Mouse (Mus musculus) lung, embryonic 14.5 days (tissue): Measurements from ENCODE around the gene Nup210l. TPM values are rescaled to one million over a fixed set of nuclear protein-coding genes. Genes with fewer than 3 reads are reported as not detected.

Experiments
- ATAC-seq: fragments of 200-750 bp; cut with Nextera tagmentation; 2 replicates; pipeline ENCODE4 v1.8.0; 2017; ENCODE audit warnings: mild to moderate bottlenecking, moderate TSS enrichment, moderate library complexity; ENCODE audit not compliant: insufficient read depth
- DNase-seq: peaks from one replicate; pipeline ENCODE4 v3.0.0-alpha.2; 2015
- H3K27ac ChIP-seq: fragments of 300-500 bp; sonication (generic); 2 replicates; pipeline ENCODE4 v1.5.1; 2014; ENCODE audit warnings: low read depth, mild to moderate bottlenecking, moderate library complexity
- H3K27me3 ChIP-seq: fragments of 300-500 bp; sonication (generic); 2 replicates; pipeline ENCODE4 v1.6.1; 2014; ENCODE audit warnings: low read length, control low read depth; ENCODE audit not compliant: insufficient read depth
- H3K36me3 ChIP-seq: fragments of 300-500 bp; sonication (generic); 2 replicates; pipeline ENCODE4 v1.6.1; 2014; ENCODE audit warnings: control low read depth; ENCODE audit not compliant: insufficient read depth
- H3K4me1 ChIP-seq: fragments of 300-500 bp; sonication (generic); 2 replicates; pipeline ENCODE4 v1.6.1; 2014; ENCODE audit warnings: antibody characterized with exemption, control low read depth; ENCODE audit not compliant: insufficient read depth
- H3K4me2 ChIP-seq: fragments of 300-500 bp; sonication (generic); 2 replicates; pipeline ENCODE4 v1.6.1; 2014; ENCODE audit warnings: mild to moderate bottlenecking
- H3K4me3 ChIP-seq: fragments of 300-500 bp; sonication (generic); 2 replicates; pipeline ENCODE4 v1.5.1; 2014; ENCODE audit warnings: low read depth, low read length
- H3K9ac ChIP-seq: fragments of 300-500 bp; sonication (generic); 2 replicates; pipeline ENCODE4 v1.6.1; 2014
- H3K9me3 ChIP-seq: fragments of 300-500 bp; sonication (generic); 2 replicates; pipeline ENCODE4 v1.6.1; 2016; ENCODE audit warnings: low read depth, low read length, control low read depth
- CTCF ChIP-seq: IDR thresholded peaks from 2 replicates; pipeline ENCODE4 v1.5.1; 2016; ENCODE audit warnings: antibody characterized with exemption, low read depth
- WGBS: fragments of 180-500 bp; shearing (Covaris S2); extraction: QIAGEN DNeasy Blood & Tissue Kit; methylation state at CpG from one replicate; pipeline ENCODE4 v1.1.7; 2014; 5-methylcytosine and 5-hydroxymethylcytosine counted together
- polyA plus RNA-seq: library from polyadenylated mRNA; unstranded; fragments of >200 nt; fragmentation: Nextera tagmentation; extraction: Ambion mirVana; gene quantifications from 2 replicates; pipeline ENCODE4 v1.2.1, GENCODE M21; 2014

Gene Nup210l
- 0.39 and 0.58 TPM in 2 replicates for polyA plus RNA-seq

DNA sequence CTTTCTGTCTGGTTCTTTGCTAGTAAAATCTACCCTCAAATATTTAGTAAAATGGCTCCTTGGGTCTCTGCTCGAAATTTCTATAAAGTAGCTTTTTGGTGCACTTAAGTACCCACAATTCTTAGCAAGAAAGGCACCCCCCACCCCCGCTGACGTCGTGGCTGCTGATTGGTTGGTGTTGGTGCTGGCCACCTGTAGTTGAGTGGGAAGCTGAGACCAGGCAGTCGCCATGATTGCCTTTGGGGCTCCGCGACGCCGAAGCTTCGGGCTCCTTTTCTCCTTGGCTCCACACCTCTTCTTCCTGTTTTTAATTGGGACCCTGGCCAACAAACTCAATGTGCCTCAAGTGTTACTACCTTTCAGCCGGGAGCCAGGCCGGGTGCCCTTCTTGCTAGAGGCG, at the start of gene Nup210l:
Gene Nup210l (plus strand): TSS at position 195 of the 400 bp plus-strand sequence.
- Histone ChIP-seq H3K36me3 (peaks cover 13% of the 10 kb centered on the region), H3K9ac (no peak within 1 kb of the TSS), H3K4me3 (no peak within 1 kb of the TSS), H3K9me3 (no peaks in the 10 kb centered on the region), H3K27me3 (no peaks in the 10 kb centered on the region), H3K4me1 (no peaks in the 10 kb centered on the region), H3K27ac (no peak within 1 kb of the TSS), H3K4me2 (no peak within 1 kb of the TSS)
- WGBS = 85% methylated on average over 13 of the region's 13 CpGs
- ATAC-seq (no peak), DNase-seq (no peak)
- TF ChIP-seq CTCF = no peak

DNA sequence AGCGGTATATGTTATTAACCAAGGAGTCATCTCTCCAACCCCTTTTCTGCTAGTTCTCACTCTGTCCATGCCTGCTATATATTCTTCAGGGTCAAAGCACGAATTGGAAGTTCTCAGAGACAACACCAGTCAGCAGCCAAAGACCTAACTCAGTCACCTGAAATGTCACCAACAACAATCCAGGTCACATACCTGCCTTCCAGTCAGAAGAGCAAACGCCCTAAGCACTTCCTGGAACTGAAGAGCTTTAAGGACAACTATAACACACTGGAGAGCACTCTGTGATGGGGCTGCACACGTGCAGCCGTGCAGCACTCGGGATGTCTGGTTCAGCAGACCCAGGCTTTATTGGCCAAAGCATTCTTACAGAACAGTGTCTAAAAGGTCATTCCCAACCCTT, 42.4 kb upstream of the Nup210l start:
- TF ChIP-seq CTCF = no peak
- Histone ChIP-seq H3K4me2 (no peak overlapping the region), H3K4me3 (no peak overlapping the region), H3K4me1 (no peaks in the 10 kb centered on the region), H3K9ac (no peak overlapping the region), H3K27ac (no peak overlapping the region), H3K36me3 (peaks cover 77% of the 10 kb centered on the region), H3K27me3 (no peaks in the 10 kb centered on the region), H3K9me3 (no peaks in the 10 kb centered on the region)
- DNase-seq (no peak), ATAC-seq (no peak)
- WGBS = 86% methylated on average over 6 of the region's 6 CpGs

DNA sequence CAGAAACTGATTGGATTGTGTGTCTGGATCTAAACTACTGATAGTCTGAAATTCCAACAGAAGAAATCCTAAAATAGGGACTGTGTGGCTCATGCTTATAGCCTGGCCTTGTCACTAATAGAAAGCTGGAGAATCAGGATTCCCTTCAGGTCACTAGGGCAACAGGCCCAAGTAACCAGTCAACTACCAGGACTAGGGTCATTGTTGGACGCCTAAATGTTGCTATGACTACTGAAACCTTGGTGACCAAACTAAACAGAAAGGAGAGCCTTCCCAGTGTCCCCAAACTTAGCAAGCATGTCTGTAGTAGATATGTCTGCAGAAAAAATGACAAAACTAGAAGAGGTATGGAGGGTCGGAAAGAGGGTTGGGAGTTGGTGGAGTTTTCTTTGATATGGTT, 41.4 kb upstream of the Nup210l start:
- Histone ChIP-seq H3K9ac (no peak overlapping the region), H3K27ac (no peak overlapping the region), H3K36me3 (peaks cover 67% of the 10 kb centered on the region), H3K4me3 (no peak overlapping the region), H3K27me3 (no peaks in the 10 kb centered on the region), H3K4me1 (no peaks in the 10 kb centered on the region), H3K4me2 (no peak overlapping the region), H3K9me3 (no peaks in the 10 kb centered on the region)
- ATAC-seq (no peak), DNase-seq (no peak)
- WGBS = 69% methylated on average over 2 of the region's 2 CpGs
- TF ChIP-seq CTCF = no peak

DNA sequence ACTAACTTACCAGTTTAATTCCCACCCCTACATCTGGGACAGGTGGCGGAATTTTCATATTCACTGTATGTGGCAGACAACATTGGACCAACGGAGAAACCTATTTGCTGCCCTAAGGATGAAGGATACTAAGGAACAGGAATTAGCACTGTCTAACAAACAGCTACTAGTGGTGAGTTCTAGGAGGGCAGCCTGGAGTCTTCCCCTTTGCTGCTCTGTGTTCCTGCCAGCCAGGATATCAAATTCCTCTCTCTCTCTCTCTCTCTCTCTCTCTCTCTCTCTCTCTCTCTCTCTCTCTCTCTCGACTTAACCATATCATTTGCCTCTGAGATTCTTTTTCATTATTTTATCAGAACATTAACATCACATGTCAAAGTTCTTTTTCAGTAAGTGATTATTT, 39.5 kb upstream of the Nup210l start:
- no peaks in the 10 kb centered on the region for H3K27me3 ChIP-seq
- WGBS = 80% methylated on average over 3 of the region's 3 CpGs

DNA sequence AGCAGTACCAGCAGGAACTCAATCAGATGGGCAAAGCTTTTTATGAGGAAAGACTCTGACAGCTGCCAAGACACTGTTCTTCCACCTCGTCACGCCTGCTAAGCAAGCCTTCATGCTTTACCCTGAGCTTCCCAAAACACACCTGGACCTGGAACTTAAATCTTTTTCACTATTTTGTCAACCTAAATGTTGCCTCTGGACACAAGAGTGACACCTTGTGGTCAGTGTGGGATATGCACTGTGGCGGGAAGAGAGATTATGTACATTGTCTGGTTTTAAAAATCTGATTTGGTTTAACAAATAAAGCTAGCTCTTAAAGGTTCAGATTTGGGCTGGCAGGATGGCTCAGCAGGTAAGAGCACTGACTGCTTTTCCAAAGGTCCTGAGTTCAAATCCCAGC, 38.4 kb upstream of the Nup210l start:
- WGBS = 56% methylated on average over 3 of the region's 3 CpGs
- DNase-seq = peak; percentile 79
- Histone ChIP-seq H3K4me1 (no peaks in the 10 kb centered on the region), H3K36me3 (peaks cover 46% of the 10 kb centered on the region), H3K4me2 (no peak overlapping the region), H3K27me3 (no peaks in the 10 kb centered on the region), H3K27ac (no peak overlapping the region), H3K9me3 (no peaks in the 10 kb centered on the region), H3K9ac (no peak overlapping the region), H3K4me3 (no peak overlapping the region)
- peak; percentile 84 for TF ChIP-seq CTCF
- ATAC-seq = no peak

More for the DNA sequence above, 39.5 kb upstream of the Nup210l start:
- ATAC-seq (no peak), DNase-seq (no peak)
- TF ChIP-seq CTCF = peak; percentile 4; the same call in 1 of the 2 replicates
- peaks cover 53% of the 10 kb centered on the region for H3K36me3 ChIP-seq
- no peaks in the 10 kb centered on the region for H3K9me3 ChIP-seq
- no peaks in the 10 kb centered on the region for H3K4me1 ChIP-seq
- H3K9ac ChIP-seq = no peak overlapping the region
- H3K4me3 ChIP-seq = no peak overlapping the region
- H3K4me2 ChIP-seq = no peak overlapping the region
- no peak overlapping the region for H3K27ac ChIP-seq

DNA sequence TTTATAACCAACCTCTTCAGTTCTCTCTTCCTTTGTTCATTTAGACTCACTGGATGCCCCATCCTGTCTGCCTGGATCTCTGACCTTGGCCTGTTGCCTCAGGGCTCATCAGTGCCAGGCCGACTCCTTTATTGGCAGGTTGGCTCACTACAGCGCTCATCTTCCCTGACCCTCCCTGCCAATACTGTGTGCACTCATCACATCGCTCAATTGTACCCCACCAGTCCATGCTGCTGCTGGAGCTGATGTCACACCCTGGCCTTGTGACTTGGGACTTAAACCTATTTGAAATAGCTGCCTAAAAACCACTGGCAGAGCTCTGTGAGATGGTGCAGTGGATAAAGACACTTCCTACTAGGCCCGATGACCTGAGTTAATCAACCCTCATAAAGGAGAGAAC, 36.1 kb upstream of the Nup210l start:
- no peak for TF ChIP-seq CTCF
- WGBS = 88% methylated on average over 4 of the region's 4 CpGs

DNA sequence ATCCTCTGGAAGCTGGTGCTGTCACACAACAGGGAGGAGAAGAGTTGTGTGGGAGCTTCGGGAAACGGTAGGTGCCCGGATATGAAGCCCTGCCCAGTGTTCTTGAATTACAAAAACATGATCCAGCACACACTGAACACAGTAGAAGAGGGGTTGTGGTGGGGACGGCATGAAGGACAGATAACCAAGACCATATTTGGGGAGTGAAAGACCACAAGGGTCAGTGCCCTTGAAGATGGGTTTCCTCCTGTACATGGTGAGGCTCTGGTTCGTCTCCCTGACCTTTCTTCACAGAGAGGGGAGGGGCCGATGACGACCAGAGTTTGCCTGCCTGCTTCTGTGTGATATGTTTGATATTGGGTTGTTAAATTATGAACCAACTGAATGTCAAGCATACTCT, 34.2 kb upstream of the Nup210l start:
- H3K4me2 ChIP-seq = no peak overlapping the region
- H3K9ac ChIP-seq = no peak overlapping the region
- no peaks in the 10 kb centered on the region for H3K9me3 ChIP-seq
- H3K27ac ChIP-seq = no peak overlapping the region
- 60% methylated on average over 7 of the region's 7 CpGs for WGBS
- H3K4me3 ChIP-seq = no peak overlapping the region
- no peak for TF ChIP-seq CTCF
- no peaks in the 10 kb centered on the region for H3K4me1 ChIP-seq
- DNase-seq (no peak), ATAC-seq (no peak)
- no peaks in the 10 kb centered on the region for H3K27me3 ChIP-seq
- 0 out of 2 replicates have a peak, but pooled peaks cover 9% of the 10 kb centered on the region for H3K36me3 ChIP-seq

More for the DNA sequence above, 36.1 kb upstream of the Nup210l start:
- Histone ChIP-seq H3K27ac (no peak overlapping the region), H3K27me3 (no peaks in the 10 kb centered on the region), H3K9me3 (no peaks in the 10 kb centered on the region), H3K9ac (no peak overlapping the region), H3K4me1 (no peaks in the 10 kb centered on the region), H3K4me3 (no peak overlapping the region), H3K4me2 (no peak overlapping the region), H3K36me3 (peaks cover 24% of the 10 kb centered on the region; the same call in 1 of the 2 replicates)
- DNase-seq = no peak
- ATAC-seq = no peak

DNA sequence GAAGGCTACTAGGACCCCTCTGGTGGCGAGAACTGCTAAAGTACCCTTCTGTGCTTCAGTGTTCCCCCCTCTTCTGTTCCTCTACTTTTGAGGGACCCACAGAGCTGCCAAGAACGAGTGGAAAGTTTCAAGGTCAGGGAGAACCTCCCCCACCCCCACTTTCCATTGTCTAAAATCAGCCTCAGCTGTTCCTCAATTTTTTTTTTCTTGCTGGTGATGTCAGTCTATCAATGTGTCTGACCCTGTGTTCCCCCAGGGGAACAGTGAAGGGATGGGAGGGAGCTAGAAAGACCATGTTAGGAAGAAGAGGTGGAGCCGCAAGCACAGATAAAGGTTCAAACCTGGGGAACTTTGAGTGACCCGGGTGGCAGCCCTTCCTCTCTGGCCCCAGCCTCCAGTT, 31.6 kb upstream of the Nup210l start, which contains the start of gene Tpm3:
Gene Tpm3 (plus strand): TSS at position 356 of the 400 bp plus-strand sequence.
- no peaks in the 10 kb centered on the region for H3K4me1 ChIP-seq
- H3K36me3 ChIP-seq = no peaks in the 10 kb centered on the region
- H3K9ac ChIP-seq = no peak within 1 kb of the TSS
- H3K27ac ChIP-seq = no peak within 1 kb of the TSS
- no peak for TF ChIP-seq CTCF
- H3K4me2 ChIP-seq = no peak within 1 kb of the TSS
- H3K9me3 ChIP-seq = no peaks in the 10 kb centered on the region
- H3K4me3 ChIP-seq = no peak within 1 kb of the TSS
- H3K27me3 ChIP-seq = no peaks in the 10 kb centered on the region
- no peak for DNase-seq
- ATAC-seq = no peak
- WGBS = 64% methylated on average over 4 of the region's 4 CpGs
